Mouse (Mus musculus): ENCODE measurements around the gene Heatr5a. TPM values are rescaled to one million over a fixed set of nuclear protein-coding genes. Genes with fewer than 3 reads are reported as not detected.

Gene Heatr5a
- total RNA-seq, 2 experiments from 2014 or later, result 8.9 to 9.8 TPM

DNA sequence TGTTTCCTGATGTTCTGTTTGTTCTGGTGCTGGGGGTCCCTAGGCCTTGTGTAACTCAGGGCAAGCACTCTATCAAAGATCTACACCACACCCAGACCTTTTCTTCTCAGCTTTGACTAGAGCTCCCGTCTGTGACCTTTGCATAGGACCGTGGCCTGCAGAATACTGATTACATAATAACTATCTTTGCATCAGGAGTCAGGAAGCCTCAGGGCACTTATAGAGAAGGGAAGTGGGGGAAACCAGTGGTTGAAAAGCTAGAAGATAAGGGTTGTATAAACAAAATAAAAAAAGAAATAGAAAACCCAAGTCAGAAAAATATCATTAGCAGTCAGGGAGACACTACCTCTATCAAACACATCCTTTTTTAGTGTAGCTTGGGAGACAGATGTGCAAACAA, 121.2 kb downstream of the Heatr5a start:
- no peak for DNase-seq (ENCODE audit: low spot score in 2 of 2)

DNA sequence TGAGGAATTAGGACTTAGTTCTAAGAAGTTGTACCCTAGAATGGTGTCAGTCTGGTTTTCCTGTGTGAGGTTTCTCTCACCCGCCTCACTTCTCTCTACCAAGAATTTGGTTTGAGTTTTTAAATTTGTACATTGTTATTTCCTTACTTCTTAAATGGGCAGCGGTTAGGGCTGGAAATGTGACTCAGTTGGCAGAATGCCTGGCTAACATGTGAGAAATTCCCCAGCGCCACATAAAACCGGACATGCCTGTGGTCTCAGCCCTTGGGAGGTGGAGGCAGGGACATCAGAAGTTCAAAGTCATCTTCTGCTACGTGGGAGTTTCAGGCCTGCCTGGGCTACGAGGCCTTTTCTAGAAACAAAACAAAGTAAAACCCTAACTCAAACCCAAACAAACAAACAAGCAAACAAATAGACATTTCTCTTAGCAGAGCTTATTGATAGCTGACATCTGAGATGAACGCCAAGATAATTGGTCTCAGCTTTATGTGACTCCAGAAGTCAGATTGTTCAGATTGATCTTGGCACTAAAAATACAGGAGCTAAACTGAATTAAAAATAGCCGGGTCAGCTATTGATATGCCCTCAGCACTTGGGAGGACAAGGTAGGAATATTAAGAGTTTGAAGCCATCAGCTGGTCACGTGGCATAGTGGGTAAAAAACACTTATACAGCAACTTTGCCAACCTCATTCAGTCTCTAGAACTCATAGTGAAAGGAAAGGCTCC, 123.0 kb downstream of the Heatr5a start:
- no peak for DNase-seq (ENCODE audit: low spot score in 2 of 2)

GRCm38 (mm10) chr12:51845261-51845660, 125.9 kb downstream of the Heatr5a start:
- no peak for DNase-seq (ENCODE audit: low spot score in 2 of 2)

DNA sequence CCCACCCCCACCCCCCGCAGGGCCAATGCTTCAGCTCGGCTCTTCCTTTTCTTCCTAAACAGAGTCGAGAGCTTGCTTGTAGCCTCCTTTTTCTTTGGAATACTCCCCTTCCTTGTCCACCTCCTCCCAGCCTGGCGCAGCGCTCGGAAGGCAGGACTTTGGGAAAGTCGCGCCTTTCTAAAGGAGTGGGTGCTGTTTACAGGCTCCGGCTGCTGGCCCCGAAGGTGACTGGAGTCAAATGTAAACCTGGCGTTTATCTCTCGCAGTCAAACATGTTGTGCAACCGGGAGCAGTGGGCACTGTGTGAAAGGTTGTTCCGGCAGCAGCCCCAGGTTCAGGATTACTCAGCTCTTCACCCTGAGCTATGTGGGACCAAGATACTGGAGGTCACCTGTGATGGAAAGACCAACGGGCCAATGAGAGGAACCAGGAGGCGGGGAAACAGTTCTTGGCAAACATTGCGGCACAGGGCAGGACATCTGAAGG, 126.3 kb downstream of the Heatr5a start:
- peak; percentile 89 to 92 for DNase-seq (ENCODE audit: low spot score in 2 of 2)

DNA sequence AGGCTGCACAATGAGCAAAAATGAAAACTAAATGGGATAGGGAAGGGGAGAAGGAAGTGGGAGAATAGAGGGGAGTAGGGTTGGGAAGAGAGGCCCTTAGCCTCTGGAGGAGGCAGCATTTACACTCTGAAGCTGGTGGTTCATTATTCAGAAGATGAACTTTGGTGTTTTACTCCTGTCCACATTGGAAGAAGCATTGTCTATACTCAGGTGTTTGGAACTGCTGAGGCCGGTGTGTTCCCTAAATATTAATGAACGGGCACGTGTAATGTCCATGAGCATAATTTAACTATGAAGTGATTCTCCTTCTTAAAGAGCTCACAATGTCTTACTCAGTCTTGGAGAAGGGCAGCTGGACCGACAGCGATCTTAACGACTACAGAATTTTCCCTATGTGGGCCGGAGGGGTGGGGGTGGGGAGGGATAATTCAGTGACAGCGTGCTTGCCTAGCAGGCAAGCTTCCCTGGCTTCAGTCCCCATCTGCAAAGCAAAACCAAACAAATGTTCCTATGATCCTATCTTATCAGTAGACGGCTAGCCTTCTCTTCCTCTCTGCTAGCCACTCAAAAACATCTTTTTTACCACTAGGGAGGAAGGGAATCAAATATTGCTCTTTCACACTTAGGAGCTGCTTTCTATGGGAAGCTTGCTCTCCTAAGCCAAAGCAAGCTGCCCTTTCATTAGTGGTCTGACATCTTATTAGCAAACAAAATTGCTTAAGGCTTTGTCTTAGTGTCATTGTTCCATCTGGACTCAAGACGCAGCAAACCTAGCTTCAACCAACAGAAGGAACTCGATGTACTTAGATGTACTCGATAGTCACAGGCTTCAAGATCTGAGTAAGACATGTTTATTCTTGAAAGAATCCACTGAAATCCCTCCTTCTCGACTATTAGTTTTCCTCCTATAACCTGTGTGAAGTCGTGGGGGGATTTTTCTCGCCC, 127.3 kb downstream of the Heatr5a start:
- no peak for DNase-seq (ENCODE audit: low spot score in 2 of 2)

GRCm38 (mm10) chr12:51842081-51842864, 128.8 kb downstream of the Heatr5a start:
- DNase-seq (ENCODE audit: low spot score in 2 of 2), result no peak

GRCm38 (mm10) chr12:51839856-51840255, 131.3 kb downstream of the Heatr5a start:
- no peak for DNase-seq (ENCODE audit: low spot score in 2 of 2)

GRCm38 (mm10) chr12:51835219-51835618, 135.9 kb downstream of the Heatr5a start:
- no peak for DNase-seq (ENCODE audit: low spot score in 2 of 2)

- DNase-seq (ENCODE audit: low spot score in 2 of 2), result no peak
Measured at GRCm38 (mm10) chr12:51831931-51832330, 139.2 kb downstream of the Heatr5a start.

DNA sequence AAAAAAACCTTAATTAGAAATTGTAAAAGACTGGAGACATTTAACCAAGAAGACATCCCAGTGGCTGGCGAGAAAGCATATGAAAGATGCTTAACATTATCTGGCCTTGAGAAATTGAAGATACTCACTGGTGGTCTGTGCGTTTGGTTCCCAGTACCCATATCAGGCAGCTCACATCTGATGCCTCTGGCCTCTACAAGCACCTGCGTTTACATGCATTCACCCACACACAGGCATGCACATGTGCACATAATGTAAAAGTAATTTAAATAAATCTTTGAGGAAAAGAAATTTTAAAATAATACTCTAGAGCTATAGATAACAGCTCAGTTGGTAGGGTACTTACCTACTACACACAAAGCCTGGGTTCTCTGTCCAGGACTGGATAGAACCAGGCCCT, 139.8 kb downstream of the Heatr5a start:
- DNase-seq (ENCODE audit: low spot score in 2 of 2), result no peak

DNA sequence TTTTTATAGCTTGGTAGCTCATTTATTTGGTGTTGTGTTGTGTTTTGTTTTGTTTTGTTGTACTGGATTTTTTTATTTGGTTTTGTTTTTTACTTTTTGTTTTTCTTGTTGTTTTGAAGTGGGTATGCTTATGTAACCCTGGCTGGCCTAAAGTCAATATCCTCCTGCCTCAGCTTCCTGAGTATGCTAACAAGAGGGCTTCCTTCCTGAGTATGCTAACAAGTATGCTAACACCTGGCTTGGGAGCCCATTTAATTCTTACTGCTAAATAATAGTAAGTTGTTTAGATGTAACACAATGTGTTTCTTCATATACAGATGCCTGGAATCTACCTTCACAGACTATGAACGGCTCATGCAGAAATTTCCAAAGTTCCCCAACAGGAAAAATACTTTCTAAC, 140.4 kb downstream of the Heatr5a start:
- DNase-seq (ENCODE audit: low spot score in 2 of 2), result no peak

- DNase-seq (ENCODE audit: low spot score in 2 of 2), result no peak
Measured at GRCm38 (mm10) chr12:51830077-51830402, 141.1 kb downstream of the Heatr5a start.

- peak; percentile 85 to 90 for DNase-seq (ENCODE audit: low spot score in 2 of 2)
Measured at GRCm38 (mm10) chr12:51829290-51830076, 141.6 kb downstream of the Heatr5a start, which contains the start of gene Hectd1. TSS of gene Hectd1 (minus strand) at chr12:51829536.

DNA sequence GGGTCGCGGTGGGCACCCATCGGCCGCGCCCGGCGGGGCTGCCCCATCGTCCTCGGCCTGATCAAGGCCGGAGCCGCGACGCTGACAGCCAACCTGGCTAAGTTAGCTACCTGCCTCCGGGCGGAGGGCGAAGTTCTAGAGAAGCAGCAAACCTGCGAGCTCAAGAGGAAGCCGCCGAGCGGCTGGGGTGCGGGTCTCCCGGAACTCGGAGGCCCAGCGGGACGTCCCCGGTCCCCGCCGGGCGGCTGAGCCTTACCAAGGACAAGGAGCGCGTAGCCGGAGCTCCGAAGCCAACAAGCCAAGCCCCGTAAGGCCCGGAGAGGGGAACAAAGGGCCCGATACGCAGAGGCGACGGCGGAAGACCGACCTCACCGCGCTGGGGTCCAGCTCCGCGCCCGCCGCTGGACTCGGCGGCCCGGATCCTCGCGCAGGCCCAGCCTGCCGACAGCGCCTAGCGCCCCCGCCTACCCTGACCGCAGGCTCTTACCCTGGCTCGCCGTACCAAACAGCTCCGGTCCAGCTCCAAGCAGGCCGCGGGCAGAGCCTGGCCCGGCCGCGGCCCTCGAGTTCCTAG, 142.3 kb downstream of the Heatr5a start:
- no peak for DNase-seq (ENCODE audit: low spot score in 2 of 2)

DNA sequence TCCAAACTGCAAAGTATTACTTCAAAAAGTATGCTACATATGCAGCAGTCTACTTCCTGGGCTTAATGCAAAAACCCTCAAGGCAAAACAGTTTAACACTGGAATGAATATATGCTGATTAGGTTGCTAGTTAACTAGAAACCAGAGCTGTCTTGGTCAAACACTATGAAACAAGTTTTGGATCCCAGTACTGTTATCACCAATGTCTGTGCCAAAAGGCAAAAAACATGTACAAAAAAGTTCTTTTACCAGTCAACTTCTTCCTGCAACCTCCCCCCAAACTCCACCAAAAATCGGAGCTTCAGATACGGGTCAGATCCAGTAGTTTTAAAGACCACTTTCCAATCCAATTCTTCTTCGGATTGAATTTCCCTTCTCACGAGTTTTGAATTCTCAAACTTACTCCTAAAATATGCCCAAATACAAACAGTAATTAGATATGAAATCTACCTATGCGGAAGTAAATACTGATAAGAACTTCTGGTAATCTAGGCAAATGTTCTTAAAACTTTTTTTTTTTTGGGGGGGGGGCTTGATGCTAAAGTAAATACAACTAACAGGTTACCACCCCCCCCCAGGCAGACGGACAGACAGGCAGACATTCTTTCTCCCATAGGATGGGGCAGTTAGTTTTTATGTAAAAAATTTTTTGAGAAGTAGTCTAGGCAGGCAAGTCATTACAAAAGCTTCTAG, 143.0 kb downstream of the Heatr5a start:
- DNase-seq (ENCODE audit: low spot score in 2 of 2), result no peak

Data from layer of hippocampus, postnatal 10 days (tissue).